Mouse (Mus musculus) testis, adult 2 months (tissue): ENCODE measurements around the gene Usf1.

Experiments
- CTCF ChIP-seq: fragments of 200-500 bp; IDR thresholded peaks from 2 replicates; pipeline ENCODE4 v1.5.1; 2012; ENCODE audit warnings: low read depth, mild to moderate bottlenecking, inconsistent platforms, low read length, moderate library complexity; ENCODE audit not compliant: control insufficient read depth, insufficient read depth, insufficient replicate concordance
- POLR2A ChIP-seq: fragments of 200-500 bp; IDR thresholded peaks from 2 replicates; pipeline ENCODE4 v1.6.1; 2012; ENCODE audit warnings: low read depth, mild to moderate bottlenecking, inconsistent platforms, low read length, moderate library complexity; ENCODE audit not compliant: control insufficient read depth

GRCm38 (mm10) chr1:171402991-171403390 lies 8.1 kb upstream of the Usf1 start:
- no peak for TF ChIP-seq CTCF
- no peak for TF ChIP-seq POLR2A
